Mouse (Mus musculus): ENCODE data around the gene Grcc10. TPM values are rescaled to one million over a fixed set of nuclear protein-coding genes. Genes with fewer than 3 reads are reported as not detected.

The Grcc10 gene
- total RNA-seq, 2 experiments from 2014 or later, result 341 to 388 TPM

- peak; percentile 15 to 41 for DNase-seq (ENCODE audit: low spot score in 2 of 2)
These were observed 17.0 kb upstream of the Grcc10 start for GRCm38 (mm10) chr6:124757909-124758848.

- no peak for DNase-seq (ENCODE audit: low spot score in 2 of 2)
These were observed 16.2 kb upstream of the Grcc10 start for GRCm38 (mm10) chr6:124757351-124757880.

- DNase-seq (ENCODE audit: low spot score in 2 of 2), result peak; percentile 80 to 85
These were observed 15.6 kb upstream of the Grcc10 start for GRCm38 (mm10) chr6:124756652-124757350.

GRCm38 (mm10) chr6:124755831-124756595, 14.8 kb upstream of the Grcc10 start, which contains the start of the genes Gm45234 and Atn1:
Gene Gm45234 (minus strand): TSS chr6:124756021.
Gene Atn1 (minus strand): TSS chr6:124756524.
- peak; percentile 72 to 73 for DNase-seq (ENCODE audit: low spot score in 2 of 2)

- no peak for DNase-seq (ENCODE audit: low spot score in 2 of 2)
These were observed 14.1 kb upstream of the Grcc10 start for GRCm38 (mm10) chr6:124755306-124755705.

- DNase-seq (ENCODE audit: low spot score in 2 of 2), result no peak
These were observed 12.7 kb upstream of the Grcc10 start for GRCm38 (mm10) chr6:124753861-124754260.

- no peak for DNase-seq (ENCODE audit: low spot score in 2 of 2)
These were observed 9.2 kb upstream of the Grcc10 start for GRCm38 (mm10) chr6:124750405-124750804.

GRCm38 (mm10) chr6:124746654-124747632, 5.8 kb upstream of the Grcc10 start:
- DNase-seq (ENCODE audit: low spot score in 2 of 2), result no peak

- no peak for DNase-seq (ENCODE audit: low spot score in 2 of 2)
These were observed 5.1 kb upstream of the Grcc10 start for GRCm38 (mm10) chr6:124746296-124746605.

GRCm38 (mm10) chr6:124745490-124746295, 4.5 kb upstream of the Grcc10 start:
- peak; percentile 93 to 95 for DNase-seq (ENCODE audit: low spot score in 2 of 2)

- no peak for DNase-seq (ENCODE audit: low spot score in 2 of 2)
These were observed 3.7 kb upstream of the Grcc10 start for GRCm38 (mm10) chr6:124744755-124745321.

GRCm38 (mm10) chr6:124743647-124744046, 2.5 kb upstream of the Grcc10 start:
- no peak for DNase-seq (ENCODE audit: low spot score in 2 of 2)

GRCm38 (mm10) chr6:124742839-124743514, 1.8 kb upstream of the Grcc10 start:
- DNase-seq (ENCODE audit: low spot score in 2 of 2), result no peak

- DNase-seq (ENCODE audit: low spot score in 2 of 2), result no peak
These were observed 668 bp upstream of the Grcc10 start for GRCm38 (mm10) chr6:124741842-124742241.

- peak in 1 of 2 experiments; percentile 66 for DNase-seq (ENCODE audit: low spot score in 2 of 2)
These were observed 825 bp downstream of the Grcc10 start for GRCm38 (mm10) chr6:124740211-124740887.

- DNase-seq (ENCODE audit: low spot score in 2 of 2), result no peak
These were observed 1.9 kb downstream of the Grcc10 start for GRCm38 (mm10) chr6:124739231-124739796.

- DNase-seq (ENCODE audit: low spot score in 2 of 2), result no peak
These were observed 2.6 kb downstream of the Grcc10 start, which contains the start of gene Ptpn6 for GRCm38 (mm10) chr6:124738511-124739023. Gene Ptpn6 (minus strand): TSS chr6:124738714.
